Mouse (Mus musculus) kidney, postnatal 0 days (tissue): Measurements from ENCODE around the gene Sass6. TPM values are rescaled to one million over a fixed set of nuclear protein-coding genes. Genes with fewer than 3 reads are reported as not detected.
A peak's percentile ranks its signal among the peaks of the same experiment; 100 is the strongest.
"Not testable (repeated sequence)": the region's sequence is repeated elsewhere in the genome, so short reads cannot be mapped to it uniquely, and the experiment has no call there.

Source experiments
- ATAC-seq: fragments of 200-750 bp; cut with Nextera tagmentation; replicated peaks from 2 replicates; pipeline ENCODE4 v1.8.0; 2017; ENCODE audit warnings: low read depth, moderate number of reproducible peaks, moderate TSS enrichment, moderate library complexity; ENCODE audit not compliant: low FRiP score
- DNase-seq: peaks from one replicate; pipeline ENCODE4 v3.0.0-alpha.2; 2016; ENCODE audit warnings: low spot score
- H3K27ac ChIP-seq: fragments of 300-500 bp; sonication (generic); 2 replicates; pipeline ENCODE4 v1.5.1; 2014; ENCODE audit warnings: mild to moderate bottlenecking
- H3K27me3 ChIP-seq: fragments of 300-500 bp; sonication (generic); 2 replicates; pipeline ENCODE4 v1.6.1; 2014; ENCODE audit warnings: low read length, mixed read lengths; ENCODE audit not compliant: insufficient read depth
- H3K36me3 ChIP-seq: fragments of 300-500 bp; sonication (generic); 2 replicates; pipeline ENCODE4 v1.6.1; 2014; ENCODE audit warnings: low read length, mixed read lengths; ENCODE audit not compliant: insufficient read depth
- H3K4me1 ChIP-seq: fragments of 300-500 bp; sonication (generic); replicated peaks from 2 replicates; pipeline ENCODE4 v1.6.1; 2014; ENCODE audit warnings: antibody characterized with exemption, low read length, mixed read lengths; ENCODE audit not compliant: insufficient read depth
- H3K4me2 ChIP-seq: fragments of 300-500 bp; sonication (generic); 2 replicates; pipeline ENCODE4 v1.6.1; 2014; ENCODE audit warnings: mild to moderate bottlenecking, low read length, moderate library complexity, mixed read lengths
- H3K4me3 ChIP-seq: fragments of 300-500 bp; sonication (generic); replicated peaks from 2 replicates; pipeline ENCODE4 v1.5.1; 2014; ENCODE audit warnings: low read depth, low read length
- H3K9ac ChIP-seq: fragments of 300-500 bp; sonication (generic); 2 replicates; pipeline ENCODE4 v1.6.1; 2014; ENCODE audit warnings: low read depth, low read length
- H3K9me3 ChIP-seq: fragments of 300-500 bp; sonication (generic); replicated peaks from 2 replicates; pipeline ENCODE4 v1.6.1; 2016; ENCODE audit warnings: low read length, inconsistent platforms, mixed read lengths
- CTCF ChIP-seq: IDR thresholded peaks from 2 replicates; pipeline ENCODE4 v1.5.1; 2016; ENCODE audit warnings: antibody characterized with exemption, low read depth, mild to moderate bottlenecking, moderate library complexity
- WGBS: fragments of 180-500 bp; shearing (Covaris S2); extraction: QIAGEN DNeasy Blood & Tissue Kit; methylation state at CpG from one replicate; pipeline ENCODE4 v1.1.7; 2014; 5-methylcytosine and 5-hydroxymethylcytosine counted together
- polyA plus RNA-seq: library from polyadenylated mRNA; unstranded; fragments of >200 nt; fragmentation: Nextera tagmentation; extraction: Ambion mirVana; gene quantifications from 2 replicates; pipeline ENCODE4 v1.2.1, GENCODE M21; 2015

The Sass6 gene
- polyA plus RNA-seq, 1 experiment from 2014 or later, result 10.0 TPM

GRCm38 (mm10) chr3:116659856-116660430 lies 65.2 kb downstream of the Sass6 start:
- no peak for TF ChIP-seq CTCF
- WGBS, result 78% methylated on average over 13 of the region's 13 CpGs

GRCm38 (mm10) chr3:116661288-116661869 lies 66.6 kb downstream of the Sass6 start:
- Histone ChIP-seq H3K27me3 (no peaks in the 10 kb centered on the region), H3K9me3 (no peaks in the 10 kb centered on the region), H3K4me3 (peak overlapping the region; percentile 98), H3K36me3 (no peaks in the 10 kb centered on the region), H3K4me1 (no peaks in the 10 kb centered on the region; the same call in none of the 2 replicates), H3K4me2 (peak overlapping the region; percentile 72), H3K9ac (peak overlapping the region; percentile 99), H3K27ac (peak overlapping the region; percentile 96)
- DNase-seq (peak; percentile 37), ATAC-seq (no peak)
- WGBS, result 3% methylated on average over 16 of the region's 16 CpGs
- TF ChIP-seq CTCF, result no peak

More at GRCm38 (mm10) chr3:116659856-116660430, 65.2 kb downstream of the Sass6 start:
- Histone ChIP-seq H3K4me1 (no peaks in the 10 kb centered on the region; the same call in none of the 2 replicates), H3K27me3 (no peaks in the 10 kb centered on the region), H3K27ac (no peak overlapping the region), H3K36me3 (no peaks in the 10 kb centered on the region), H3K4me2 (no peak overlapping the region), H3K9me3 (no peaks in the 10 kb centered on the region), H3K4me3 (no peak overlapping the region), H3K9ac (no peak overlapping the region)
- ATAC-seq (no peak), DNase-seq (no peak)

DNA sequence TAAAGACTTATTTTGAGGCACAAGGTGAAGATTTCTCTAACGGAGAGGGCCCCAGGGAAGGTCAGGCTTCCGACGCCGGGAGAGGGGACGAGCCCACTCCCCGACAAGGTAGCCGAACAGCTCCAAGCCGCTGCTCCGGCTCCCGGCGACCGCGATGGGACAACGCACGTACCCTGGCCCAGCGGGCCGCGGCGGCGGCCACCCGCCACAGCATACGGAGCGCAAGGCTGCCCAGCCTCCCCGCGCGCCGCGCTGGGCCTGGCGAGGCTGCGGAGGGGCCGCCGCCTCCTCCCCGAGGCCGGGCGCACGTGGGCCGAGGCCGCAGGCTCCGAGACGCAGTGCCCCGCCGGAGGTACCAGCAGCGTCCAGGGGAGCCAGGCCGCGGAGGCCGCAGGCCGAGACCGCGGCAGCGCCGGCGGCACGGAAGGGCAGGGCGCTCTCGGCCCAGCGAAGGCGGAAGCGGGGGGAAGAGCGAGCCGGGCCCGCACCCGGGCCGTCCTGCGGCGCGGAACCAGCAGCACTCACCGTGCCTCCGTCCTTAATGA lies 67.2 kb downstream of the Sass6 start:
- peak; percentile 82 for ATAC-seq
- no peak for TF ChIP-seq CTCF
- under 1% methylated on average over 64 of the region's 68 CpGs for WGBS

DNA sequence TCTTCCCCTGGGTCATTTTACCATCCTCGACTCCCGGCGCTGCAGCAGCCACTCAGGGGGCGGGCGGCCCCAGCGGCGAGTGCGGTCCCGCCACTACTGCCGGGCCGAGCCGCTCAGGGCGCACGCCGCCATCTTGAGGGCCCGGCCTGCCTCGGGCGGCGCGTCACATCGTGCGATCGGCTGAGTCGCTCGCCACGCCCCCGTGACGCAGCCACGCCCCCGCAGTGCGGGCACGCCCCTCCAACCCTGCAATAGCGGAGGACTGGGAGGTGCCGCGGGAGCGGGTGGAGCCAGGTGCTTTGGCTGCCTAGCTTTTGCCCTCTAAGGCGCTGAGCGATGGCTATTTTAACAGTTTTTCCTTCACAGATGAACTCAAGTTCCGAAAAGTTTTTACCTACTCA lies 67.7 kb downstream of the Sass6 start, which contains the start of gene Mfsd14a:
Gene Mfsd14a (minus strand): TSS at position 215 of the 401 bp plus-strand sequence.
- under 1% methylated on average over 39 of the region's 39 CpGs for WGBS
- Histone ChIP-seq H3K36me3 (no peaks in the 10 kb centered on the region), H3K27ac (peak within 1 kb of the TSS; percentile 96), H3K27me3 (no peaks in the 10 kb centered on the region), H3K4me1 (no peaks in the 10 kb centered on the region; the same call in none of the 2 replicates), H3K4me3 (peak within 1 kb of the TSS; percentile 98), H3K9me3 (no peaks in the 10 kb centered on the region), H3K9ac (peak within 1 kb of the TSS; percentile 99), H3K4me2 (peak within 1 kb of the TSS; percentile 72)
- no peak for TF ChIP-seq CTCF
- ATAC-seq (peak; percentile 99), DNase-seq (peak; percentile 95)

More for the DNA sequence above, 67.2 kb downstream of the Sass6 start:
- Histone ChIP-seq H3K4me1 (no peaks in the 10 kb centered on the region; the same call in none of the 2 replicates), H3K9ac (peak overlapping the region; percentile 99), H3K36me3 (no peaks in the 10 kb centered on the region), H3K4me2 (peak overlapping the region; percentile 72), H3K27me3 (no peaks in the 10 kb centered on the region), H3K9me3 (no peaks in the 10 kb centered on the region), H3K27ac (peak overlapping the region; percentile 96), H3K4me3 (peak overlapping the region; percentile 98)
- DNase-seq, result no peak

DNA sequence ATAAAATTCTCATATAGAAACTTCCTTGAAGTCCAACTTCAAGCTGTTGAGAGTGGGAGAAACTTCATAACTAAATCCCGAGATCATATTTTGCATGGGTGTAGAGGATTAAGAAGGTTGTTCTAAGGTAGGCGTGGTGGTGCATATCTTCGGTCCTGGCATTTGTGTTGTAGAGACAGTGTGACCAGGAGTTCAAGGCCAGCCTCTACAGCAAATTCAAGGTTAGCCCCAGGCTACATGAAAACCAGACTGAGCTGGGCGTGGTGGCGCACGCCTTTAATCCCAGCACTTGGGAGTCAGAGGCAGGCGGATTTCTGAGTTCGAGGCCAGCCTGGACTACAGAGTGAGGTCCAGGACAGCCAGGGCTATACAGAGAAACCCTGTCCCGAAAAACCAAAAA lies 69.5 kb downstream of the Sass6 start:
- 93% methylated on average over 9 of the region's 9 CpGs for WGBS
- not testable (repeated sequence) for H3K4me1 ChIP-seq, H3K36me3 ChIP-seq, H3K27me3 ChIP-seq, H3K4me3 ChIP-seq, ATAC-seq, H3K27ac ChIP-seq, H3K9me3 ChIP-seq, H3K4me2 ChIP-seq, H3K9ac ChIP-seq, DNase-seq

Other genes with a start within 250 kb of the Sass6 start
- 12.8 and 12.9 TPM in 2 replicates for gene Cdc14a, start 170.9 kb upstream of the Sass6 start, polyA plus RNA-seq
- 73.1 and 78.4 TPM in 2 replicates for gene Rtca, start 86.8 kb upstream of the Sass6 start, polyA plus RNA-seq
- gene Dbt, start 81.9 kb upstream of the Sass6 start, polyA plus RNA-seq, result 12.6 and 15.1 TPM in 2 replicates
- gene Lrrc39, start 32.0 kb upstream of the Sass6 start, polyA plus RNA-seq, result 0.39 and 0.42 TPM in 2 replicates
- gene Trmt13, start 19.6 kb downstream of the Sass6 start, polyA plus RNA-seq, result 15.9 and 18.5 TPM in 2 replicates
- 93.9 and 94.0 TPM in 2 replicates for gene Mfsd14a, start 67.7 kb downstream of the Sass6 start, polyA plus RNA-seq
- not detected in 2 replicates for gene Gm43191, start 86.3 kb downstream of the Sass6 start, polyA plus RNA-seq
- gene Slc35a3, start 117.8 kb downstream of the Sass6 start, polyA plus RNA-seq, result 14.8 and 15.0 TPM in 2 replicates
- gene Agl, start 213.2 kb downstream of the Sass6 start, polyA plus RNA-seq, result 12.8 and 12.9 TPM in 2 replicates